Mouse (Mus musculus) E14TG2a.4 (cell line): Measurements from ENCODE around the gene Hoxd4.

ENCODE experiments used
- CTCF ChIP-seq: conservative IDR thresholded peaks from 2 replicates; pipeline ENCODE4 v1.5.1; 2014; ENCODE audit warnings: low read length
- NANOG ChIP-seq: IDR thresholded peaks from 2 replicates; pipeline ENCODE4 v1.6.1; 2014; ENCODE audit warnings: borderline replicate concordance, low read length, mixed read lengths
- POU5F1 ChIP-seq: IDR thresholded peaks from 2 replicates; pipeline ENCODE4 v1.6.1; 2014; ENCODE audit warnings: low read length, borderline replicate concordance

GRCm38 (mm10) chr2:74760146-74760545, 48.4 kb downstream of the Hoxd4 start:
- no peak for TF ChIP-seq CTCF
- TF ChIP-seq POU5F1, result no peak
- no peak for TF ChIP-seq NANOG
